Mouse (Mus musculus) left cerebral cortex, postnatal 14 days (tissue): ENCODE measurements at regions not wholly inside any gene's neighbourhood (a gene's known extent, or its start where the extent isn't known, plus 50 kb on each side); places are given as distances from the start of the nearest gene placed in this dataset.
"Not testable (repeated sequence)": the region's sequence is repeated elsewhere in the genome, so short reads cannot be mapped to it uniquely, and the experiment has no call there.

Experiments used
- DNase-seq, 2 experiments: peaks; one replicate each; pipeline ENCODE4 v3.0.0; 2021 to 2022; ENCODE audit warnings: low spot score in 2 of 2, mixed read lengths in 1 of 2
- intact Hi-C: fragments of 180-260 bp; cut with DNase I; formaldehyde crosslinking; loops from one replicate; pipeline ENCODE4 v1.15.1; 2025

DNA sequence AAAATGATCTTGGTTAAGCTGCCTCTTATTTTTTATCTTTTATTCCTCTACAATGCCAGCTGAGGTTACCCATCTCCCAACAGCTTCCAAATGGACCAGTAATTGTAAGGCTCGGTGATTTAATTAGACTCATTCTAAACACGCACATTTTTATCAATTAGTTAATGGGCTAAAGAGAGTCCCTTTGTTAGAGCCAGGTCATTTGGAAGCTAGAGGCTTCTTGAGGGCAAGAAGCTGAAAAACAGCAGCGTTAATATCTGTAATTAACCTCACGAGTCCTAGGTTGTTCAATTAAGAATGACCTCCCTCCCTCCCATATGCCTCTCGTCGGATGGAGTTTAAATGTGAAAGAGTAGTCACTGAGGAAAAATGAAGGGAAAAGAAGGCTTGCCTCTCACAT lies 66.5 kb downstream of the Otx2 start:
- DNase-seq: no peak
- intact Hi-C loops: no loop called here

- intact Hi-C loops: no loop called here
These were observed 70.1 kb downstream of the Otx2 start for GRCm38 (mm10) chr14:48603490-48603889.

DNA sequence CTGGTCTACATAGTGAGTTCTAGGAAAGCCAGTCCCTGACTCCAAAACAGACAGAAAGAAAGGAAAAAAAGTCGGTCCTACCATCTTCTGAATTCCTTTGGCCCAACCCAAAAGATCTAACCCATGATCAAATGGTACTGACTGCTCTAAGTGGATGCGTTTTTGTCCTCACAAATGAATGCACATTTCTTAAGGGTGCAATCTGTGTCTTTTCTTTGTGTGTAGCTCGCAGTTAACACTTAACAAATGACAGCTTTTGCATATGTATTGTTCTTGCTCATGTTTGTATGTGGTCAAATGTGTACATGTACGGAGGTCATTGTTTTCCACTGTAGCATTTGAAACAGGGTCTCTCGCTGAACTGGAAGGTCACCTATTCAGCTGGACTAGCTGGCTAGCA lies 79.3 kb downstream of the Otx2 start:
- DNase-seq: no peak
- intact Hi-C loops: no loop called here

More at GRCm38 (mm10) chr14:48603490-48603889, 70.1 kb downstream of the Otx2 start:
- DNase-seq: no peak

- intact Hi-C loops: no loop called here
These were observed 80.3 kb downstream of the Otx2 start for GRCm38 (mm10) chr14:48593363-48593762.

DNA sequence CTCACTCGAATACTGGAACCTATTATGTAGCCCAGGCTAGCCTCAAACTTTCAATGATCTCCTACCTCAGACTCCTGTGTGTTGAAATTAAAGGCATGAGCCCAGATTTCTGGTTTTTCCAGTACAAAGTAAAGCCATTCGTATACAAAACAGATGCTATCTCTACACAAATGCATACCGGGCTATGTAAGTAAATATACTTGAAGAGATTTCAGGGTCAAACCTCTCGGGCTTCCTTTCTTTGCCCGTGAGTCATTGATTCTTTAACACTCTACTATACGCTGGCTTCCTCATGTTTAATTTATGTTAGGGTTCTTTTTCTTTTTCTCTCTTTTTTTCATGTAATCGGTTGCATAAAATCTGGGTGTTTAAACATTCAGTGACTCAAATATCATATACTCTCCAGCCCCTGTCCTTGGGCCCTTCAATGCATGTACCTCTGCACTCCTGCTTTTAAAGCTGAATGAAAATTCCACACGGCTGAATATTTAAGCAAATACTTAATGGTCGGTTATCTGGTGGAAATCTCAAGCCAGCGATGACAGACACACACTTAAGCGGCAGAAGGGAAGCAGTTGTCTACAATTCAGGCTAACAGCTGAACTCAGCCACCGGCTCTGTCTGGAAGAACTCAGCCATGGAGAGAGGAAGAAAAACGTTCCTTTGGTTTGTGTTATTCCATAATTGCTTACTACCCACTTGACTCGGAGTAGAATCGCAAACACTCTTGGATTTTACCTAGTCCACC lies 82.0 kb downstream of the Otx2 start:
- intact Hi-C loops: no loop called here
- no peak for DNase-seq

More at GRCm38 (mm10) chr14:48593363-48593762, 80.3 kb downstream of the Otx2 start:
- DNase-seq: no peak

- intact Hi-C loops: no loop called here
These were observed 83.2 kb downstream of the Otx2 start for GRCm38 (mm10) chr14:48590426-48590825.

GRCm38 (mm10) chr14:48589702-48590325 lies 83.8 kb downstream of the Otx2 start:
- DNase-seq: no peak
- intact Hi-C loops: no loop called here

More at GRCm38 (mm10) chr14:48590426-48590825, 83.2 kb downstream of the Otx2 start:
- no peak for DNase-seq

DNA sequence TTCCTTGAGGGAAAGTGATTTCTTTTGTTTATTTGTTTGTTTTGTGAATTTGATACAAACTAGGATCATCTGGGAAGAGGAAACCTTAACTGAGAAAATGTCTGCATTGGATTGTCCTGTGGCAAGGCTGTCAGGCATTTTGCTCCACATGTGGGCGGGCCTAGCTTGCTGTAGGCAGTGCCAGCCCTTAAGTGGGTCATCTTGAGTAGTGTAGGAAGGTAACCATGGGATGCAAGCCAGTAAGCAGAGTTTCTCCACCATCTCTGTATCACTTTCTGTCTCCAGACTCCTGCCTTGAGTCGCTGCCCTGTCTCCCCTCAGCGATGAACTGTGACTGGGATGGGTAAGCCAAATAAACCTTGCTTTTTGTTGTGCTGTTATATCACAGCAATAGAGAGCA lies 87.8 kb downstream of the Otx2 start:
- peak in 1 of 2 experiments; percentile 12 for DNase-seq
- intact Hi-C loops: no loop called here

DNA sequence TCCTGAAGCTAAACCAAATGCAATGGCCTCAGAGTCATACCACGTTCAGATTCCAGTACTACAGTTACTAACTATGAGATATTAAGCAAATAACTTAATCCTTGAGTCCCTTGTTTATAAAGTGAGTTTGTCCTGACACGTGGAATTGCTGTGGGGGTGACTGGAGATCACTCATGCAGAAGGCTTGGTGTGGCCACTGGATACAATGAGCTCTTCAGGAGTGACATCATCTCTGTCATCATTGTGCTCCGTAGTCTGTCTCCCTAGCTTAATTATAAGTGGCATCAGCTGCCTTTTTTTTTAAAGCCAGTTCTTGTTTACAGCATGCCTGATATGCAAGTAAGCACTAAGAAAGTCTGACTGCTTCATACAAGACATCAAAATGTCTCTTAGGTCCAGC lies 89.0 kb downstream of the Otx2 start:
- no peak for DNase-seq
- intact Hi-C loops: no loop called here

- intact Hi-C loops: no loop called here
- DNase-seq: no peak
These were observed 90.1 kb downstream of the Otx2 start for GRCm38 (mm10) chr14:48583516-48583915.

- intact Hi-C loops: no loop called here
- no peak for DNase-seq
These were observed 91.5 kb downstream of the Otx2 start for GRCm38 (mm10) chr14:48582080-48582479.

DNA sequence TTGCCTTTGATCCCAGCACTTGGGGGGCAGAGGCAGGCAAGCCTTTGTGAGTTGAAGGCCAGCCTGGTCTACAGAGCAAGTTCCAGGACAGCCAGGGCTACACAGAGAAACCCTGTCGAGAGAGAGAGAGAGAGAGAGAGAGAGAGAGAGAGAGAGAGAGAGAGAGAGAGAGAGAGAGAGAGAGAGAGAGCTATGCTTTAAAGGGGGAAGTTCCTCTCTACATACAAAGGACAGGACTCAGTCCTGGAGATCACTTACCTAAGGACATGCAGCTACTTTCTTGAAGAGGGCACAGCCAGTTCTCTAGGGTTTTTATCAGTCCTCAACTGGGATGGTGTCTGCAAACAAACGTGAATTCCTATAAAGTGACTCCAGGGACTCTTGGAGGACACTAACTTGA lies 92.3 kb downstream of the Otx2 start:
- intact Hi-C loops, DNase-seq: not testable (repeated sequence)

DNA sequence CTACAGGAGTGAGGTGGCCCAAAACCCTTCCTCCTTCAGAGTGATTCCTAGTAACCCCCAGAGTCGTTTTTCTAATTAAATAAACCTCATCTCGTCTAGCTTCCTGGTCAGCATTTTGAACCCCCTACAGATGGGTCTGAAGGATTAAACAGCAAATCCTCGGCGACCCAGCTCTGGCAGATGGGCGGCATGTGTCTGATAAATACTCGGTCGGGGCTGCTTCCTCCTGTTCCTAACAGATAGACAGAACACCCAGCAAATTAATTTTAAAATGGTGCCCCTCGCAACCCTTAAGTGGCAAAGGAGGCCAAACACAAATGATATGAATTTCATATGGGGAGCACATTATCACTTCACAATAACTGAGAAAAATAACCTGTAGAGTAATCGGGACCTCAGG lies 93.2 kb downstream of the Otx2 start:
- intact Hi-C loops: no loop called here
- no peak for DNase-seq

DNA sequence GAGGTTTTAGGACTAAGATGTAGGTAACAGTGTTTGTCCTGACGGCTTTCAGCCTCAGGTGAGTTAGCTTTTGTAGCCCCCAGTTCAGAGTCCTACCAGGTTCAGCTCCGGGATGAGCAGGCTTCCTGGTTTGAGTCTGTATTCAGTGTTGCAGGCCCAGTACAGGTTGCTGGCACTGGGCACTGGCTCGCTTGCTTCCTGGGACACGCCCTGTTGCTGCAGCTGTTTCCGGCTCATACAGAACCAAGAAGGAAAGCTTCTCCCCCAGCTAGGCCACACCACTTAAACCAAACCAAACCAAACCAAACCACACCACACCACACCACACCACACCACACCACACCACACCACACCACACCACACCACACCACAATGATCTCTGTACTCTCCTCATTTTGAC lies 93.6 kb downstream of the Otx2 start:
- intact Hi-C loops: no loop called here
- no peak for DNase-seq
